Mouse (Mus musculus) frontal cortex, adult (tissue): ENCODE results near the gene Triobp.
"Not testable (repeated sequence)": the region's sequence is repeated elsewhere in the genome, so short reads cannot be mapped to it uniquely, and the experiment has no call there.

ENCODE experiments used
- ATAC-seq: cut with Nextera tagmentation; 2 replicates; pipeline ENCODE4 v1.9.2; 2017; ENCODE audit warnings: mild to moderate bottlenecking, moderate library complexity, mixed read lengths; ENCODE audit not compliant: low TSS enrichment

The Triobp gene

DNA sequence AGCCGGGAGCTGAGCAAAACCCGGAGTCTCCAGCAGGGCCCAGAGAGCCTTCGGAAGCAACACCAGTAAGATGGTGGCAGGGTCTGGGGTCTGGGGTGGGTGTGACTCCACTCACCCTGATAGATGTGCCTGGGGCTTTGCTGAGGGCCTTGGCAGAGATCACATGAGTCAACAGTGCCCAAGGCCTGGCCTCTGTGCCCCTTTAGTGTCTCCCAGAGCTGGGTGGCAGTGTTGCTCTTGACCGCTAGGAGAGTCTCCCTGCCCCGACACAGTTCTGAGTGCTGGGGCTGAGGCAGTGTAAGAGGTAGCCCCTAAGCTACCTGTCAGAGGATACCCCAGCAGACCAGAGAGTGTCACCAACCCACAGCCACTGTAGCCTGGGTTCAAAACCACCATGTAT is 54.0 kb downstream of the Triobp start:
- no peak for ATAC-seq

DNA sequence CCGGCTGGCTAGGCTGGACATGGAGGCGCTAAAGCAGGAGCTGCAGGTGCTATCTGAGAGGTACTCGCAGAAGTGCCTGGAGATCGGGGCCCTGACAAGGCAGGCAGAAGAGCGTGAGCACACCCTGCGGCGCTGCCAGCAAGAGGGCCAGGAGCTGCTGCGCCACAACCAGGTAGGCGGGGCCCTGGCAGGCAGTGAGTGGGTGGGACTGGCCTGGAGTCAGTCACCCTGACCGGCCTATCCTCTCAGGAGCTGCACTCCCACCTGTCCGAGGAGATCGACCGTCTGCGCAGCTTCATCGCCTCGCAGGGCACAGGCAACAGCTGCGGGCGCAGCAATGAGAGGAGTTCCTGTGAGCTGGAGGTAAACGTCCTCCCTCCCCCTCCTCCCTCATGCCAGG is 54.5 kb downstream of the Triobp start:
- no peak for ATAC-seq

DNA sequence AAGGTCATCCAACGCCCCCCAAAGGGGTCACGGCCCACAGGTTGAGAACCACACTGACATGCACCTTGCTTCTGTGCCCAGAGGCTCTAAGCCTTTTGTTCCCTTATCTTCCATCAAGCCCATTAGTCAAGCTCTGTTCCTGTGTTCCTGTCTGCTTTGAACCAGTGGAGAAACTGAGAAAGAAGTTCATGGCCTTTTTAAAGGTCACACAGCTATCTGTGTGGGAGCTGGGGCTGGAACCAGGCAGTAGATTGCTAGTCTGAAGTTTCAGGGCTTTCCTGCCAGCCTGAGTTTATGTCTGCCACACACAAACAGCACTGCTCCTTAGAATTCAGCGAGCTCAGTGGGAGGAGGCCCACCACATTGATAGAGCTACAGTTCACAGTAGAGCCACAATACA is 55.6 kb downstream of the Triobp start:
- no peak for ATAC-seq

DNA sequence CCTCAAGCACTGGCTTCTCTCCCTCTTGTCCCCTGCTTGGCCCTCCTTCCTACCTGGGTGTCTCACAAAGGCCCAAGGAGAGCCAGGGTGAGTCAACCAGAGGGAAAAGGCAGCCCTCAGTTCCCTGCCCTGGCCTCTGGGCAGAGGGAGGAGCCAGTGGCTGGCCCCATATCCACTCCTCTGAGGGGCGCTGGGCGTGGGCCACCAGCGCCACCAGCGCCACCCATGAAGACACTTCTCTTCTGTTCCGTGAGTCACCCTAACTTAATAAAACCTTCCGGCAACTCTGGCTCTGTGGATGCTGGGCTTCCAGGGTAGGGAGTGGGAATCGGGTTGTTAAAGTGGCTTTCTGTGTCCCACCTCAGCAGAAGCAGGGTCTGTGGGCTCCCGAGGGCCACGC is 58.1 kb downstream of the Triobp start:
- no peak for ATAC-seq

DNA sequence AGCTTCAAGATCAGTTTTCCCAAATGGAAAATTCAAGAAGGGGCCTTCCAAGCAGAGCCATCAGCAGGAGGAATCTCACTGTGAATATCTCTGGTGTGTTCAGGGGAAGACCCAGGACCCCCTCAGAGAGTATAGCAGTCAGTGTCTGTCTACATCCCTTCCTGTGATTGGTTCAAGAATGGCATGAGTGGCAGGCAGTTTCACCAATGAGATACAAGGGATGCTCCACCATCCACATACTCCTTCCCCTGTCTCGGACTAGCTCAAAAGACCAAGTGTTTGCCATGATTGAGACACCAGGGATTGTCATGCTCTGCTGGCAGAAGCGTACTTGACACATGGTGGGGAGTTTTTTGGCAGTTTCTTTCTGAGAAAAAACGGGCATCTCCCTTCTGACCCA is 59.1 kb downstream of the Triobp start:
- ATAC-seq, result peak; percentile 47; the same call in 1 of the 2 replicates

DNA sequence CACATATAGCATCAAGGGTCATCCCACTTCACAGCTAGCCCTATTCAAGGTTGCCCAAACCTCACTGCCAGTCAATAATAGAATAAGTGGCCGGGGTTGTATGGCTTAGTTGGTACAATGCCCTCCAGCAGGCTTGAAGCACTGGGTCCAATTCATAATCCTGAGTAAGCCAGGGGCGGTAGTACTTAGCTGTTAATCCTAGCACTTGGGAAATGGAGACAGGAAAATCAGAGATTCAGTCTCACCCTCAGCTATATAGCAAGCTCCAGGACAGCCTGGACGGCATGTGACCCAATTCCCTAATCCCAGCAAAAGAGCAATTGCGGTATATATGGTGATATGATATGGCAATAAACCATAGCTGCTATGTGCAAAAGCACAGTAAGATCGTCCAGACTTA is 59.5 kb downstream of the Triobp start:
- ATAC-seq, result no peak

DNA sequence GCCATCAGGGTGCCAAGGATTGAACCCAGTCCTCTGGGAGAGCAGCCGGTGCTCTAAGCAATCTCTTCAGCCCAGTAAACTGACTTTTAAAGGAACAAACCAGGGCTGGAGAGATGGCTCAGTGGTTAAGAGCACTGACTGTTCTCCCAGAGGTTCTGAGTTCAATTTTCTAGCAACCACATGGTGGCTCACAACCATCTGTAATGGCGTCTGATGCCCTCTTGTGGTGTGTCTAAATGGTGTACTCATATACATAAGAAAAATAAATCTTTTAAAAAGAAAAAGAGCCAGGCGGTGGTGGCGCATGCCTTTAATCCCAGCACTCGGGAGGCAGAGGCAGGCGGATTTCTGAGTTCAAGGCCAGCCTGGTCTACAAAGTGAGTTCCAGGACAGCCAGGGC is 60.3 kb downstream of the Triobp start:
- ATAC-seq, result not testable (repeated sequence)

DNA sequence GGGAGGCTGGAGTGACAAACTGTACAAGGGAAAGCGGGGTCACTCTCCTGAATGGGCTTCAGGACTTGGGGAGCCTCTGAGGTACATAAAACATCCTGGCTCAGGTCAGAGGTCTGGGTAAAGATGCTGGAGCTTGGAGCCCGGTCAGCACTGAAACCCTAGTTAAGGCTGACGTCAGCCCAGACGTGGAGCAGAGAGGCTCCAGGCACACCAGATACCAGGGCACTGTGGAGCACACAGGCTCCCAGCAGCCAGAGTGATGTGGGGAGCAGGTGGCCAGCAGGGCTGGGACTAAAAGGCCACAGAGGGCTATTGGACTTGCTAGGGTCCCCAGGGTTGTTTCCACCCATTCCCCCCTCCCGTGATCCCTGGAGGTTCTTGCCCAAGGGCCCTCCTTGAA is 62.2 kb downstream of the Triobp start:
- no peak for ATAC-seq

DNA sequence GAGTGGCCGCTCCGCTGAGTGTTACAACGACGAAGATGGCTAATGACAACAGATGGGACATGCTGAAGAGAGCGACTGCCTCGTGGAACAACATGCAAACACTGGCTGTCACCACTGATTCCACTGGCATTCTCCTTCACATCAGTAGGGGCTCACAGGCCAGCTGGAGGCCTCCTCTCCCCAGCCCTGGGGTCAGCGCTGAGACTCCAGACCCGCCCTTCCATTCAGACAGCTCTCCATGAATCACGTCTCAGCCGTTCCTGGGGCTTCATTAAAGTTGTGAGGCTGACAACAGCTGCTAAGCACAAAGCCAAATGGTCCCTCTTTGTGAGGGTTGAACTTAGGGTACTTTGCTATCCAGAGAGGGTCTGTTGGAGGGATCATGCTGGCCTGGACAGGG is 64.0 kb downstream of the Triobp start:
- no peak for ATAC-seq

DNA sequence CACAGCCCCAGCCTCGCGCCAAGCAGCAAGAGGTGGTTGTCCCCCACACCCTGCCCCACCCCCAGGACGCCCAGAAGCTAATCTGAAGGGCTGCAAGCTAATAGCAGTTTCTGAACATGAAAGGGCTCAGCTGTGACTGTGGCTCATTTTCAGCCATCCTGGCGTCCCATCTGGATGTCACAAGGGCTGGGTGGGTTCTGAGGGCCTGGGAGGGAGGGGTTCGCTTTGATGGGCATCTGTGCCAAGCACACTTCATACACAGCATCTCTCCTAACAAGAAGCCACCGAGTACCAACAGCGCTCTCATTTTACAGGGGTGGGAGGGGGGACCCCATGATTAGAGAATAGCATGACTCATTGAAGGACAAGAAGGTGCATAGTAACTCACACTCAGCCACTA is 65.9 kb downstream of the Triobp start:
- no peak for ATAC-seq

DNA sequence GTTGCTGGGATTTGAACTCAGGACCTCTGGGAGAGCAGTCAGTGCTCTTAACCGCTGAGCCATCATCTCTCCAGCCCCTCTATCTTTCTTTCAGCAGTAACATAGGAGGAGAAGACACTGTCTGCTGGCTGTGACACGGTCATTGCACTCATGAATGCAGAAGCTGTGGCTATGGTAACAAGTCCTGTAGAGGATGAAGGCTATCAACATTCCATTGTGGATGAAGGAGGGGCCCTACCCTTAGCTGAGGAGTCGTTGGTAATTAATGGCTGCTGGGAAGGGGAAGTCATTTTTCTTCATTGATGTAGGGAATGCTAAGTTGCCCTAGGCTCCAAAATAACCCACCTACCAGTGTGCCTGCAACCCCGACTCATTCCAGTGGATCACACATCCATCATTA is 70.7 kb downstream of the Triobp start:
- ATAC-seq, result no peak

DNA sequence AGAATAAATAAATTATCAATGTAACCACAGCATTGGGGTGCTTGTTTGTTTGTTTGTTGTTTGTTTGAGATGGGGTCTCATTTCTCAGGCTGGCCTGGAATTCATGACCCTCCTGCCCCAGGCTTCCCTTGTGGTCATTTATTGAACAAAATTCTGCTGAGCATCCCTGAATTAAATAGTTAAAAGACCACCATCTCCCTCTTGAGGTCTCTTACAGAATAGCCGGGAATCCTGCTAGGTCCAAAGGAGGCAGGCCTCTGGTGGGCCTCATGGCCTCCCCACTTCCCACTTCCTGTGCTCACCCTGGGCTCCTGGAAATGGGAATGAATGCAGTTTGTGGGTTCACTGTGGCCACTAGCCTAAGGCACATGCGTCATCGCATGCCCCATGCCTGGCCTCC is 71.4 kb downstream of the Triobp start:
- ATAC-seq, result no peak

DNA sequence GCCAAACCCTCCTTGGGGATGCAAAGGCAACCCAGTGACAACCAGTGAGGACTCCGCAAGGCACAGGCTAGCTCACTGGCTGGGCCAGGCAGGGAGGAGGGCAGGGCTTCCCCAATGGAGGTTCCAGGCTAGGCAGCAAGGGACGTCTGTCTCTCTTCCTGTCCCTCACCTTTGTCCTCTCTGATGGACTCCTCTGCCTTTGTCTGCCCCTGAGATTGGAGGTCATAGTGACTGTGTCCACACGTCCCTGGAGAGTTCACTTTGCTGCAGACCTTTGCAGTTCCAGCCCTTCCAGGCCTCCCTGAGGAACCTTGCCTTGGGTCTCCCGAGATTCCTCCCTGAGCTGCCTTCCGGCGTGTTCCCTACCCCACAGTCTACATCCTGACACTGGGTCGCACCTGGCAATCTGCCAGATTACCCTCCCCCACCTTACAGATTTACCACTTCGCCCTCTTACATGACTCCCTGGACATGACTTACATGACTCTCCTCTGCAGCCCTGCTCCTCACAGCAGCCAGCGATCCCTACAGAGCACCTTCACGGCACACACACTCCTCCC is 75.2 kb downstream of the Triobp start:
- no peak for ATAC-seq

DNA sequence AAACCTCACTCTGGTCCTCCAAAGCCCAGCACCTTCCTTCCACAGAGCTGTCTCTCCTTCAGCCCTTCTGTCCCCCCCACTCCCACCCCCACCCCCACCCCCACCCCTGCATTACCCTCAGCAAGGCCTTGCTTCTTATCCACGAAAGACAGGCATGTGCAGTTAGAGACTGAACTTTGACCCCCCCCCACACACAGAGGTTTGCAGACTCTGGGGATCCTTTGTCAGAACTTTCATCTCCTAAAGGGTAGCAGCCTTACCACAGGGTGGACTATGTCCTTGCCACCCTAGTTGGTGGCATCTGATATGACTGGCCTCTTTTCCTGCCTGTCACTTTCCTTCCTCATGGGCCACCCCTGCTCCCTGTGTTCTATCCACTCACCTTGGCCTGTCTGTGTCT is 75.8 kb downstream of the Triobp start:
- ATAC-seq, result no peak

DNA sequence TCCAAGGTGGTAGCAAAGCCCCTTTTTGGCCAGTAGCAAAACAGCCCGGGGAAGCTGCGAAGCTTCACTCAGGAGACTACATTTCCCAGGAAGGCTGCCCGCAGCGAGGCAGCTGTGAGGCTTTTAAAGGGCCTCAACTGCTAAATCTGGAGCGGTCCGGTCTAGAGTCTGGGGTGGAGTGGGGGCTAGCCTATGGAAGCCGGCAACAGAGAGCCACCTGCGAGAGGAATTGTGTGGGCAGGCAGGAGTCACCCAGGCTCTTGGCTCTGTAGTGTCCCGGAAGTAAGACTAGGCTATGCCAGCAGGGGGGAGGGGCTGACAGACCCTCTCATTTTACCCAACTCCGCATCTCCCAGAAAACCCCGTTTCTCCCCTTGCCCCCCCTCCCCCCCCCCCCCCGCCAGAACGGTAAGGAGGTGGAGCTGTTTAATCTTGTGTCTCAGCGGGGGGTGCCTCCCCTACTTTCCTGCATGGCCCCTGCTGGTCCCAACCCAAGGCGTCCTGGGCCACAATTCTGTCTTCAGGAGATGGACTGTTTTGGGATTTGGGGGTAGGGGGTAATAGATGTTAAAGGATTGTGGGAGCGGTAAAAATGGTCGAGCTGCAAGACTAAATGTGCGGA is 78.3 kb downstream of the Triobp start:
- no peak for ATAC-seq

DNA sequence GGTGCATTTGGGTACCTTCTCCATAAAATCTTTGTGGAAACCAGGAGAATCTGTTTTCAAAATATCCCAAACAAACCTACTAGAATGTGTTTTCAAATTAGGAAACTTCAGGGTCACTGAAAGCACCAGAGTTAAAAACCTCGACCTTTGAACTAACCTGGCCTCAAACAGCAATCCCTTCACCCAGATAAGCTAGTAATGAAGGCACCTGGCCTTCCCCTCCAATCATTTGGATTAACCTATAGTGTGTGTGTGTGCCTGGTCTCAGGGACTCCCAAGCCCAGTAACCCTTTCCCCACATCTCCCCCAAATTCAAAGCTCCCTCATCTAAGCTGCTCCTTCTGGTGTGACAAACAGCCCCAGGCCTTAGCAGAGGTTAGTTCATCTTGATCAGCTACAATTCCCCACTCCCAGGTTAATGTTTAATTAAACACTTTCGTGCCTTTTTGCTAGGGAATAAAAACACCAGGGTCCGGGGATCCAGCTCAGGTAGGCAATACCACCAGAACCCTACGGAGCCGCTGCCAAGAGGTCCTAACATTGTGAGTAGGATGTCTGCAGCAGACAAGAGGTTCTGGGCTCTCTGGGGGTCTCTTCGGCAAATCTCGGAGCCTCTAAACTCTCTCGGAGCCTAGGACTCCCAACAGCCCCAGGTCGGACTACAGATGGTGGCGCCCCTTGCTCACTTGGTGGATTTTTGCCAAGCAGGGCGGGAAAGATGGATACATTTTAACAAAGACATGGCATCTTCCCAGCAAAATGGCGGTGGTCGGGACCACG is 79.2 kb downstream of the Triobp start:
- no peak for ATAC-seq

DNA sequence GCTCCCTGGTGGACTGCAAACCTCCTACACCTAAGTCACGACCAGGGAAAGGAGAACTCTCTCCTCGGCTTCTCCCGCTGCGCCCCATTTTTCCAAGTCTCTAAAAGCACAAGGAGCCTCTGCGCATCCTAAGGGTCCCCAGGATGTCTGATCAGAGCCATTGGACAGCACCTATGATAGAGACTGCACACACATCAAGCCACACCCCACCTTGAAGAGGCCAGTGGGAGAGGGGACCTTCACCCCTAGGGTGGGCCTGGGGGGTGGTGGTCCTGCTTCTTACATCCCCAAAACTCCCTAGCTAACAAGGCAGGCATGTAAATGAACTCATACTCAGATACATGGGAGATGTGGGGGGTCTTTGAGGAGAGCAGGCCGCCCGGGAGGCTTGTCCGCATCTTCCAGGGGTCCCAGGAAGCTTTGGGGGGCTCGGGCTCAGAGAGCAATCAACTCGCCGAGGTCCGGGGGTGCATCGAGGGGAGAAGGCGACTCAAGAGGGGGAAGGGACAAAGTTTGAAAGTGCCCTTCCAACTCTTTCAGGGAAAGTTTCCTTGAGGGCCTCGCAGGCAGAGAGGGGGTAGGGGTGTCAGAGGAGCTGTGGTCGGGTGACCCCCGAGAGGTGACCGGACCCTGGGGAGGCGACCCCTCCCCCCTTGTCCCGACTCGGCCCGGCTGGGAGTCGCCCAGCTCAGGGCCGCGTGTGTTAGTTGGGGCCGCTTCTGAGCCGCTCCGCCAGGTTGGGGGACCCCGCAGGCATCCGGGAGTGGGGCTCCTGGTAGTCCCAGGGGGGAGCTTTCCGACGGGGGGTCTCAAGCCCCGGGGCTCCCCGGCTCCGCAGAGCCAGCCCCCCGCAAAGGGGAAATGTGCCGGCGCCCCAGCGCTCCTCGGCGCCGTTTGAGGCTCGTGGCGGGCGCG is 80.0 kb downstream of the Triobp start:
- no peak for ATAC-seq

DNA sequence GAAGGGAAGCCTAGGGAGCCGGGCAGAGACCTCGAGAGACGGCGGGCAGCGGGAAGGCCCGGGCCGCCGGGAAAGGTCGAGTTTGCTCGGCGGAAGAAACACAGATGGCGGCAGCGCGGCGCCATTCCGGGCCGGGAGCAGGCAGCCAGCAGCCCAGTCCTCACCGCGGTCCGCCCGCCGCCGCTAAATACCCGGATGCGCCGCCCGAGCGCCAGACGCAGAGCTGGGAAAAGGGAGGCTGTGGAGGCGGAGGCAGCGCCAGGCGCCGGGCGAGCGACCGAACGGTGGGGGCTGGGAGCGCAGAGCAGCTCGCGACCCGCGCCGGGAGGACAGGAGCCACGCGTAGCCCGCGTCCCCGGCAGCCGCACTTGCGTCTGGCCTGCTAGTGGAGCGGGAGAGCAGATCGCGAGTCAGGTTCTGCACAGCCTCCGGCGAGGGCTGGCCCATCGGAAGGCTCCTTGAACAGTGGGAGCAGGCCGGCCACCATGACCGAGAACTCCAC is 80.8 kb downstream of the Triobp start, which contains the start of gene H1f0:
Gene H1f0 (plus strand): TSS at position 214 of the 502 bp plus-strand sequence.
- ATAC-seq, result peak; percentile 70

DNA sequence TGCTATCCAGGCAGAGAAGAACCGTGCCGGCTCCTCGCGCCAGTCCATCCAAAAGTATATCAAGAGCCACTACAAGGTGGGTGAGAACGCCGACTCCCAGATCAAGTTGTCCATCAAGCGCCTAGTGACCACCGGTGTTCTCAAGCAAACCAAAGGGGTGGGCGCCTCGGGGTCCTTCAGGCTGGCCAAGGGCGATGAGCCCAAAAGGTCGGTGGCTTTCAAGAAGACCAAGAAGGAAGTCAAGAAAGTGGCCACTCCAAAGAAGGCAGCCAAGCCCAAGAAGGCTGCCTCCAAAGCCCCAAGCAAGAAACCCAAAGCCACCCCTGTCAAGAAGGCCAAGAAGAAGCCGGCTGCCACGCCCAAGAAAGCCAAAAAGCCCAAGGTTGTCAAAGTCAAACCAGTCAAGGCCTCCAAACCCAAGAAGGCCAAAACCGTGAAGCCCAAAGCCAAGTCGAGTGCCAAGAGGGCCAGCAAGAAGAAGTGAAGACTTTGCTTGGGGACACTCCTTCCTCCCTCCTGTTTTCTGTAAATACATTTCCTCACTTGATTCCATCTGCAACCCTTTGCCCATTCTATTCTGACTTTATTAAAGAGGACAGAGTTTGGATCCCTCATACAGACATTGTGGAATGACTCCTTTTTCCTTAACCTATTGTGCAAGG is 81.4 kb downstream of the Triobp start:
- ATAC-seq, result no peak

DNA sequence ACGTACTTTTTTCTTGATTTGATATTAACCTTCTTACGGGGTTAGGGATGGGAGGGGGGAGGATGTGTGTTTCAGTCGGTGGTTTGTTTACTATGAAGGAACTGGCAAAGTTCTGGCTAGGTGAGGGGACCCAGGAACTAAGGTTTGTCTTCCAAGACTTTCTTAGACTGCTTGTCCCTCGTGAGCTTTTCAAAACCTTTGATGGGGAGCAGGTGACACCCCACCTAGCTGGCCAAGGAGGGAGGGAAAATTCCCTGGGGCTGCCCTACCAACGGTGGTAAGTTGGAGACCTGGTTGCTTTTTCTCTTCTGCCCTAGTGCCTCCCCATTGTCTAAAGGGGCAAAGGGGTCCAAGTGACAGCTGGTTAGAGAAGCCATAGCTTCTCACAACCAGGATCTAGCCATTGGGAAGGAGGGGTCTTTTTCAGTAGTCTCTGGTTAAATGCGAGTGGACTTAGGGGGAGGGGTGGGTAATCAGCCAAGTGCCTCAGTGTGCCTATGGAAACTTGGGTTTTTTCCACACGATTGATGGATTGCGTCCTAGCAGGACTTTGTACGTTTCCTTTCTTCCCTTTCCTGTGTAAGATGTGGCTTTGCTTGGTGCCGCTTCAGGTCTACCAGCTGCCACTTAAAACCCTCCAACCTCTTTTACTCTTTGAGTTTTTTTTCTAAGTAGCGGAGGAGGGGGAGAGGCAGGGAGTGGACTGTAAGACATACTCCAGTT is 82.2 kb downstream of the Triobp start:
- no peak for ATAC-seq
